Mouse (Mus musculus) small intestine, adult 2 months (tissue): Measurements from ENCODE around the gene Cntfr. TPM values are rescaled to one million over a fixed set of nuclear protein-coding genes. Genes with fewer than 3 reads are reported as not detected.
"Not testable (repeated sequence)": the region's sequence is repeated elsewhere in the genome, so short reads cannot be mapped to it uniquely, and the experiment has no call there.

Source experiments
- H3K27ac ChIP-seq: fragments of 200-500 bp; 2 replicates; pipeline ENCODE4 v1.5.1; 2012; ENCODE audit warnings: low read depth, low read length, control low read depth, inconsistent platforms; ENCODE audit not compliant: insufficient read depth
- H3K27me3 ChIP-seq: fragments of 200-500 bp; 2 replicates; pipeline ENCODE4 v1.6.1; 2012; ENCODE audit warnings: mild to moderate bottlenecking, moderate library complexity, low read length, inconsistent platforms; ENCODE audit not compliant: control insufficient read depth, insufficient read depth
- H3K36me3 ChIP-seq: fragments of 200-500 bp; 2 replicates; pipeline ENCODE4 v1.6.1; 2012; ENCODE audit warnings: mild to moderate bottlenecking, low read length, control low read depth, inconsistent platforms; ENCODE audit not compliant: control insufficient read depth, insufficient read depth
- H3K4me1 ChIP-seq: fragments of 200-500 bp; 2 replicates; pipeline ENCODE4 v1.6.1; 2012; ENCODE audit warnings: low read length, inconsistent platforms, mixed read lengths; ENCODE audit not compliant: control insufficient read depth, insufficient read depth, insufficient read length
- H3K4me3 ChIP-seq: fragments of 200-500 bp; 2 replicates; pipeline ENCODE4 v1.5.1; 2012; ENCODE audit warnings: low read depth, mild to moderate bottlenecking, control low read depth, inconsistent platforms, low read length, moderate library complexity
- CTCF ChIP-seq: fragments of 200-500 bp; IDR thresholded peaks from 2 replicates; pipeline ENCODE4 v1.5.1; 2012; ENCODE audit warnings: low read depth, mild to moderate bottlenecking, control low read depth, inconsistent platforms, low read length, moderate library complexity, mixed read lengths; ENCODE audit not compliant: insufficient replicate concordance, insufficient read length; ENCODE audit errors: extremely low read depth
- POLR2A ChIP-seq: fragments of 200-500 bp; IDR thresholded peaks from 2 replicates; pipeline ENCODE4 v1.6.1; 2012; ENCODE audit warnings: low read depth, mild to moderate bottlenecking, control low read depth, inconsistent platforms, low read length, moderate library complexity
- WGBS: fragments of 180-500 bp; shearing (Covaris S2); methylation state at CpG from one replicate; pipeline ENCODE4 v1.1.7; 2018; 5-methylcytosine and 5-hydroxymethylcytosine counted together
- polyA plus RNA-seq: library from polyadenylated mRNA; depleted of rRNA; stranded (reverse); fragments of >200 nt; gene quantifications from 2 replicates; pipeline ENCODE4 v1.2.3, GENCODE M21; 2012

The Cntfr gene
- polyA plus RNA-seq, 1 experiment, result 1.7 TPM

- WGBS, result 16% methylated on average over 4 of the region's 4 CpGs
- H3K4me3 ChIP-seq, H3K4me1 ChIP-seq, H3K27ac ChIP-seq, H3K36me3 ChIP-seq, H3K27me3 ChIP-seq: not testable (repeated sequence)
Observed at GRCm38 (mm10) chr4:41693511-41693910, 3.4 kb downstream of the Cntfr start.

- H3K27ac ChIP-seq, H3K27me3 ChIP-seq, H3K4me1 ChIP-seq, H3K36me3 ChIP-seq, H3K4me3 ChIP-seq: not testable (repeated sequence)
- no CpG with 5 or more reads among the region's 4 CpGs for WGBS
Observed at GRCm38 (mm10) chr4:41690014-41690413, 6.9 kb downstream of the Cntfr start.

GRCm38 (mm10) chr4:41688562-41688961, 8.3 kb downstream of the Cntfr start:
- H3K4me1 ChIP-seq, H3K27me3 ChIP-seq, H3K27ac ChIP-seq, H3K36me3 ChIP-seq, H3K4me3 ChIP-seq: not testable (repeated sequence)
- WGBS, result 63% methylated on average over 1 of the region's 1 CpGs

GRCm38 (mm10) chr4:41685882-41686492, 10.9 kb downstream of the Cntfr start:
- not testable (repeated sequence) for H3K4me1 ChIP-seq, H3K27me3 ChIP-seq, H3K4me3 ChIP-seq, H3K27ac ChIP-seq, H3K36me3 ChIP-seq
- WGBS, result 50% methylated on average over 10 of the region's 10 CpGs

- not testable (repeated sequence) for H3K4me1 ChIP-seq, H3K36me3 ChIP-seq, H3K27ac ChIP-seq, H3K4me3 ChIP-seq, H3K27me3 ChIP-seq
- 4% methylated on average over 14 of the region's 14 CpGs for WGBS
Observed at GRCm38 (mm10) chr4:41684931-41685453, 11.9 kb downstream of the Cntfr start.

GRCm38 (mm10) chr4:41684131-41684930, 12.6 kb downstream of the Cntfr start:
- WGBS, result 8% methylated on average over 27 of the region's 27 CpGs
- not testable (repeated sequence) for H3K27me3 ChIP-seq, H3K4me3 ChIP-seq, H3K27ac ChIP-seq, H3K36me3 ChIP-seq, H3K4me1 ChIP-seq

GRCm38 (mm10) chr4:41683303-41683702, 13.6 kb downstream of the Cntfr start:
- not testable (repeated sequence) for H3K4me1 ChIP-seq, H3K27ac ChIP-seq, H3K27me3 ChIP-seq, H3K4me3 ChIP-seq, H3K36me3 ChIP-seq
- WGBS, result 7% methylated on average over 5 of the region's 27 CpGs

GRCm38 (mm10) chr4:41682789-41683188, 14.1 kb downstream of the Cntfr start:
- Histone ChIP-seq H3K4me3 (no peak overlapping the region), H3K36me3 (no peaks in the 10 kb centered on the region), H3K27ac (no peak overlapping the region), H3K27me3 (no peaks in the 10 kb centered on the region), H3K4me1 (no peaks in the 10 kb centered on the region)
- TF ChIP-seq POLR2A, result no peak
- TF ChIP-seq CTCF, result no peak
- 33% methylated on average over 6 of the region's 6 CpGs for WGBS
